Mouse (Mus musculus) forebrain, embryonic 10.5 days (tissue): ENCODE measurements around the gene Cacna1e. TPM values are rescaled to one million over a fixed set of nuclear protein-coding genes. Genes with fewer than 3 reads are reported as not detected.

Experiments used
- DNase-seq: peaks from one replicate; pipeline ENCODE4 v3.0.0-alpha.2; 2017; ENCODE audit warnings: low spot score; ENCODE audit errors: extremely low spot score
- H3K27ac ChIP-seq: fragments of 300-500 bp; sonication (generic); 2 replicates; pipeline ENCODE4 v1.5.1; 2016; ENCODE audit warnings: mild to moderate bottlenecking
- H3K27me3 ChIP-seq: fragments of 300-500 bp; sonication (generic); 2 replicates; pipeline ENCODE4 v1.6.1; 2016; ENCODE audit warnings: mild to moderate bottlenecking; ENCODE audit not compliant: poor library complexity, severe bottlenecking
- H3K36me3 ChIP-seq: fragments of 300-500 bp; sonication (generic); replicated peaks from 2 replicates; pipeline ENCODE4 v1.6.1; 2016; ENCODE audit warnings: mild to moderate bottlenecking, moderate library complexity
- H3K4me1 ChIP-seq: fragments of 300-500 bp; sonication (generic); 2 replicates; pipeline ENCODE4 v1.6.1; 2016
- H3K4me3 ChIP-seq: fragments of 300-500 bp; sonication (generic); 2 replicates; pipeline ENCODE4 v1.5.1; 2016; ENCODE audit warnings: mild to moderate bottlenecking, moderate library complexity
- H3K9me3 ChIP-seq: fragments of 300-500 bp; sonication (generic); 2 replicates; pipeline ENCODE4 v1.6.1; 2016; ENCODE audit warnings: mild to moderate bottlenecking, moderate library complexity
- WGBS: fragments of 180-500 bp; shearing (Covaris S2); methylation state at CpG from one replicate; pipeline ENCODE4 v1.1.7; 2016; 5-methylcytosine and 5-hydroxymethylcytosine counted together
- polyA plus RNA-seq: library from polyadenylated mRNA; unstranded; fragments of >200 nt; fragmentation: Nextera tagmentation; extraction: Ambion mirVana; gene quantifications from 2 replicates; pipeline ENCODE4 v1.2.1, GENCODE M21; 2016

Gene Cacna1e
- polyA plus RNA-seq, 1 experiment from 2014 or later = 0.57 TPM

DNA sequence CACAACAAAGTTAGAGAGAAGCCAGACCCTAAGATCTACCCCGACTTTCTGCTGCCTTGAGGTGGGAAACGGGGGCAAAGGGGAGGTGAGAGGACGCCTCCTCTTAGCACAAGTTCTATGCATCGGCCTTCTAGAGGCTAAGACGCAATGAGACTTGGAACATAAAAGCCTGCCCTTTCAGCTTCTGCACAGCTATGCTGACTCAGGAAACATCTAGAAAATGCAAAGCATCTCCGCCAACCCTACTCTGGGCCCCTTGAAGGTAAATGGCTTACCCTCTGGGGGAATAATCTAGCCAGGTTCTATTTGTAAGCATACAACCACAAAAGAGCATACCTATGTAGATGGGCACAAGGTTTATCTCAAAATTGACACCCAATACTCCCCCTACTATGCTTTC is 54.2 kb downstream of the Cacna1e start:
- WGBS = 87% methylated on average over 6 of the region's 6 CpGs
- Histone ChIP-seq H3K4me3 (no peak overlapping the region), H3K4me1 (peaks cover 10% of the 10 kb centered on the region), H3K36me3 (no peaks in the 10 kb centered on the region), H3K27me3 (no peaks in the 10 kb centered on the region), H3K27ac (no peak overlapping the region), H3K9me3 (no peaks in the 10 kb centered on the region)
- no peak for DNase-seq

- Histone ChIP-seq H3K4me3 (no peak overlapping the region), H3K36me3 (no peaks in the 10 kb centered on the region), H3K4me1 (no peaks in the 10 kb centered on the region), H3K27me3 (no peaks in the 10 kb centered on the region), H3K9me3 (no peaks in the 10 kb centered on the region), H3K27ac (no peak overlapping the region)
- DNase-seq = no peak
- WGBS = 76% methylated on average over 3 of the region's 3 CpGs
Measured at GRCm38 (mm10) chr1:154823098-154823497, 61.2 kb downstream of the Cacna1e start.

GRCm38 (mm10) chr1:154820422-154820821 is 63.9 kb downstream of the Cacna1e start:
- 86% methylated on average over 7 of the region's 7 CpGs for WGBS
- Histone ChIP-seq H3K27me3 (no peaks in the 10 kb centered on the region), H3K27ac (no peak overlapping the region), H3K9me3 (no peaks in the 10 kb centered on the region), H3K4me3 (no peak overlapping the region), H3K4me1 (peaks cover 6% of the 10 kb centered on the region), H3K36me3 (no peaks in the 10 kb centered on the region)
- DNase-seq = no peak

DNA sequence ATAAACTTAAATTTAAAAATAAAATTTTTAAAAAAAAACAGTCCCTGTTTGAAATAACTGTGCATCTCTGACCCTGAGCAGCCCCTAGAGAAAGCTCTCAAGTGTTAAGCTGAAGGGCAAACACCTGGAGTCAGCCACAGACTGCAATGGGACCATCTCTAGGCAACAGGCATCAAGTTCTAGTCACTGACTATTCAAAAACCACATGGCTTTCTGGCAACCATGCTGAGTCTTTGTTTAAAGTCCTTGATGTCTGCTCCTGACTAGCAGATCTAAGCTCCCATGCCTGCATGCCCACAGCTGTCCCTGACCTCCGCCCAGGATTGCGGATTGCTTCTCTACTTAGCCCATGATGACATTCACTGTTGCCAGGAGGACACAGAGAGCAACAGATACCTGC is 64.3 kb downstream of the Cacna1e start:
- Histone ChIP-seq H3K27me3 (no peaks in the 10 kb centered on the region), H3K36me3 (no peaks in the 10 kb centered on the region), H3K4me3 (no peak overlapping the region), H3K9me3 (no peaks in the 10 kb centered on the region), H3K27ac (no peak overlapping the region), H3K4me1 (peaks cover 6% of the 10 kb centered on the region)
- 86% methylated on average over 2 of the region's 2 CpGs for WGBS
- DNase-seq = no peak

GRCm38 (mm10) chr1:154818742-154819141 is 65.6 kb downstream of the Cacna1e start:
- H3K4me3 ChIP-seq = no peak overlapping the region
- H3K36me3 ChIP-seq = no peaks in the 10 kb centered on the region
- H3K4me1 ChIP-seq = peaks cover 6% of the 10 kb centered on the region
- no peak for DNase-seq
- 46% methylated on average over 1 of the region's 1 CpGs for WGBS
- no peak overlapping the region for H3K27ac ChIP-seq
- no peaks in the 10 kb centered on the region for H3K9me3 ChIP-seq
- no peaks in the 10 kb centered on the region for H3K27me3 ChIP-seq

DNA sequence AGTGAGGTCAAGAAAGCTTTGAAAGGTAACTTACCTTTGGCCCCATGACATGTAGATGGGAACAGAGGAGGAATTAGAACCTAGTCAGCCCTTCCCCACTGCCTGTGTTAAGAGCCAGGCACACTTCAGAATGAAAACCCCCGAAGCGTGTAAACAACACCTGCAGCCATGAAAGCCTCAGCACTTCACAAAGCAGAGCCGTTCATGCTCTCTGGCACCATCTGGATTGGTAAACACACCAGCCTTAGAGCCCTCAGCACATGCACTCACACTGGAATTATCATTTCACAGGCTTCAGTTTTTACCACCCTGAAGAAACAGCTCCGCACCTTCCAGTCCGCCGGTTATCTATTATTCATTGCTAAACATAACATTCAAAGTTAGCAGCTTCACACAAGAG is 67.5 kb downstream of the Cacna1e start:
- H3K9me3 ChIP-seq = no peaks in the 10 kb centered on the region
- DNase-seq = no peak
- no peaks in the 10 kb centered on the region for H3K27me3 ChIP-seq
- H3K36me3 ChIP-seq = no peaks in the 10 kb centered on the region
- H3K27ac ChIP-seq = no peak overlapping the region
- no peak overlapping the region for H3K4me3 ChIP-seq
- 82% methylated on average over 6 of the region's 6 CpGs for WGBS
- peaks cover 6% of the 10 kb centered on the region for H3K4me1 ChIP-seq

GRCm38 (mm10) chr1:154816267-154816666 is 68.0 kb downstream of the Cacna1e start:
- DNase-seq = no peak
- peaks cover 6% of the 10 kb centered on the region for H3K4me1 ChIP-seq
- H3K27me3 ChIP-seq = no peaks in the 10 kb centered on the region
- H3K9me3 ChIP-seq = no peaks in the 10 kb centered on the region
- WGBS = 93% methylated on average over 3 of the region's 3 CpGs
- no peaks in the 10 kb centered on the region for H3K36me3 ChIP-seq
- H3K27ac ChIP-seq = no peak overlapping the region
- H3K4me3 ChIP-seq = no peak overlapping the region

DNA sequence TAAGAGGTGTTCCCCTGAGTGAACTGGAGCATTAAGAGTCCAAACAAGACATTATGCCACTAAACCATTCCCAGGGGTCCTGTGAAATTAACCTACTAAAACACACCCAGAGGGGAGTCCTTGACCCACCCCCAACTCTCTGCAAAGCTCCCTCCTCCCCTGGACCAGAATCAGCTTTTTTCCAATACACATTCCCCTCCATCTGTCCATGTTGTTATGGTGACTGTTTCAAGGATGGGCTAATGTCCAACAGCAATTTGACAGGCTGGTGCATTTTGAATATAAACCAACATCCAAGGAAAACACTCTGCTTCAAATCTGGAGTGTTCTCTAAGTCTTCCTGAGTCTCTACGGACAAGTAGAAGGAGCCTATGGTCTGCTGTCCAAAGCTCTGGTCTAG is 78.6 kb downstream of the Cacna1e start:
- H3K4me3 ChIP-seq = no peak overlapping the region
- H3K36me3 ChIP-seq = no peaks in the 10 kb centered on the region
- no peaks in the 10 kb centered on the region for H3K9me3 ChIP-seq
- H3K4me1 ChIP-seq = no peaks in the 10 kb centered on the region; the same call in 1 of the 2 replicates
- no peak for DNase-seq
- H3K27me3 ChIP-seq = no peaks in the 10 kb centered on the region
- H3K27ac ChIP-seq = no peak overlapping the region
- WGBS = 86% methylated on average over 1 of the region's 1 CpGs

GRCm38 (mm10) chr1:154805038-154805437 is 79.3 kb downstream of the Cacna1e start:
- H3K9me3 ChIP-seq = no peaks in the 10 kb centered on the region
- H3K4me1 ChIP-seq = no peaks in the 10 kb centered on the region; the same call in 1 of the 2 replicates
- 90% methylated on average over 3 of the region's 3 CpGs for whole genome bisulfite sequencing
- no peaks in the 10 kb centered on the region for H3K27me3 ChIP-seq
- H3K4me3 ChIP-seq = no peak overlapping the region
- H3K36me3 ChIP-seq = no peaks in the 10 kb centered on the region
- no peak overlapping the region for H3K27ac ChIP-seq
- DNase-seq = no peak

- Histone ChIP-seq H3K4me3 (no peak overlapping the region), H3K27me3 (no peaks in the 10 kb centered on the region), H3K4me1 (no peaks in the 10 kb centered on the region; the same call in 1 of the 2 replicates), H3K27ac (no peak overlapping the region), H3K9me3 (no peaks in the 10 kb centered on the region), H3K36me3 (no peaks in the 10 kb centered on the region)
- WGBS = 87% methylated on average over 5 of the region's 5 CpGs
- no peak for DNase-seq
Measured at GRCm38 (mm10) chr1:154802301-154802904, 81.9 kb downstream of the Cacna1e start.

GRCm38 (mm10) chr1:154799257-154799656 is 85.0 kb downstream of the Cacna1e start:
- no peak overlapping the region for H3K27ac ChIP-seq
- no peak overlapping the region for H3K4me3 ChIP-seq
- DNase-seq = no peak
- no peaks in the 10 kb centered on the region for H3K36me3 ChIP-seq
- H3K27me3 ChIP-seq = no peaks in the 10 kb centered on the region
- 84% methylated on average over 31 of the region's 31 CpGs for WGBS
- H3K9me3 ChIP-seq = no peaks in the 10 kb centered on the region
- no peaks in the 10 kb centered on the region for H3K4me1 ChIP-seq

- H3K36me3 ChIP-seq = no peaks in the 10 kb centered on the region
- H3K4me3 ChIP-seq = no peak overlapping the region
- 79% methylated on average over 2 of the region's 2 CpGs for WGBS
- DNase-seq = no peak
- no peaks in the 10 kb centered on the region for H3K4me1 ChIP-seq
- no peak overlapping the region for H3K27ac ChIP-seq
- no peaks in the 10 kb centered on the region for H3K27me3 ChIP-seq
- no peaks in the 10 kb centered on the region for H3K9me3 ChIP-seq
Measured at GRCm38 (mm10) chr1:154798771-154799170, 85.5 kb downstream of the Cacna1e start.

DNA sequence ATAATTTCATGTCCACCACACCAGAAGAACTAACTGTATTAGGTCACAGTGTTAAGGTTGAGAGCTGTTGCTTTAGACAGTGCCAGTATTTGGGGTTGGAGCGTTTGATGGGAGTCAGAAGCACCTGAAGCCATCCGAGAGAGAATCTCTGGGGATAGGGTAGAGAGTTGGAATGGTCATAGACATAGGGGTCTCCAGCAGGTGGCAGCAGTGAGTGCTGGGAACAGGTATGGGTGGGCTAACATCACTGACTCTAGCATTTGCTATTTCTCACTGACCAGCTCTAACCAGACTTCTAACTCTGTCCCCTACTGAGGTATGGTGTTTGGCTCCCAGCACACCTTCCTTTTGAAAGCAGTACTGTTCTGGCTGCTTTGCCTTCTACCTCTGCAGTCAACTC is 87.6 kb downstream of the Cacna1e start:
- Histone ChIP-seq H3K4me1 (no peaks in the 10 kb centered on the region), H3K27me3 (no peaks in the 10 kb centered on the region), H3K36me3 (no peaks in the 10 kb centered on the region), H3K27ac (no peak overlapping the region), H3K4me3 (no peak overlapping the region), H3K9me3 (no peaks in the 10 kb centered on the region)
- DNase-seq = no peak
- 63% methylated on average over 2 of the region's 2 CpGs for WGBS

DNA sequence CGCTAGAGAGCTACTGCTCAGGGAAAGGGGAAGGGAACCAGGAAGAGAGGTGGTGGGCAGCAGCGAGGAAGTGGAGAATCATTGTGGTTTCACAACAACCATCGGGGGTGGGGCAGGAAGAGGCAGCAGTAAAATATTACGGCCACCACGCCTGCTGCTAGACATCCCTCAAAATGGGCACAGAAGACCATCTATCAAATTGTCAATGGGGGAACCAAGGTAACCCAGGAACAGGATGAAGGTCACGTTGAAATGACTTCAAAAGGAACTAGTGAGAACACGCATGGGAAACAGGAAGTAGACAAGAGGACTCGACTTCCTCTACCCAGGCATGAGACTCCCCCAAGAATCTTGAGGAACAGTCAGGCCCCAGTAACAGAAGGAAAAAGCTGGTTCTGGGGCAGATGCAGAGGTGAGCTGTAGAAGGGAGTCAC is 89.8 kb downstream of the Cacna1e start:
- Histone ChIP-seq H3K4me3 (no peak overlapping the region), H3K27ac (no peak overlapping the region), H3K36me3 (no peaks in the 10 kb centered on the region), H3K27me3 (no peaks in the 10 kb centered on the region), H3K9me3 (no peaks in the 10 kb centered on the region), H3K4me1 (no peaks in the 10 kb centered on the region)
- no peak for DNase-seq
- WGBS = 89% methylated on average over 8 of the region's 8 CpGs
